Mouse (Mus musculus) liver, embryonic 16.5 days (tissue): ENCODE results near the gene Fgf18. TPM values are rescaled to one million over a fixed set of nuclear protein-coding genes. Genes with fewer than 3 reads are reported as not detected.

Experiments
- ATAC-seq: fragments of 200-750 bp; cut with Nextera tagmentation; 2 replicates; pipeline ENCODE4 v1.8.0; 2017; ENCODE audit warnings: low read depth, mild to moderate bottlenecking, moderate number of reproducible peaks, moderate library complexity
- H3K27ac ChIP-seq: fragments of 300-500 bp; sonication (generic); 2 replicates; pipeline ENCODE4 v1.5.1; 2014; ENCODE audit warnings: mild to moderate bottlenecking, low read length
- H3K27me3 ChIP-seq: fragments of 300-500 bp; sonication (generic); 2 replicates; pipeline ENCODE4 v1.6.1; 2014; ENCODE audit warnings: low read depth, low read length, mixed read lengths; ENCODE audit not compliant: control insufficient read depth, insufficient read depth
- H3K36me3 ChIP-seq: fragments of 300-500 bp; sonication (generic); 2 replicates; pipeline ENCODE4 v1.6.1; 2014; ENCODE audit warnings: mild to moderate bottlenecking; ENCODE audit not compliant: control insufficient read depth, insufficient read depth
- H3K4me1 ChIP-seq: fragments of 300-500 bp; sonication (generic); 2 replicates; pipeline ENCODE4 v1.6.1; 2014; ENCODE audit warnings: low read depth, low read length, mixed read lengths; ENCODE audit not compliant: control insufficient read depth
- H3K4me2 ChIP-seq: fragments of 300-500 bp; sonication (generic); 2 replicates; pipeline ENCODE4 v1.6.1; 2014; ENCODE audit warnings: low read depth, low read length, mixed read lengths
- H3K4me3 ChIP-seq: fragments of 300-500 bp; sonication (generic); 2 replicates; pipeline ENCODE4 v1.5.1; 2014; ENCODE audit warnings: low read depth, mild to moderate bottlenecking, low read length
- H3K9ac ChIP-seq: fragments of 300-500 bp; sonication (generic); 2 replicates; pipeline ENCODE4 v1.6.1; 2014; ENCODE audit warnings: low read depth, low read length
- H3K9me3 ChIP-seq: fragments of 300-500 bp; sonication (generic); replicated peaks from 2 replicates; pipeline ENCODE4 v1.6.1; 2016; ENCODE audit warnings: low read length; ENCODE audit not compliant: control insufficient read depth
- WGBS: fragments of 180-500 bp; shearing (Covaris S2); extraction: QIAGEN DNeasy Blood & Tissue Kit; methylation state at CpG from one replicate; pipeline ENCODE4 v1.1.7; 2014; ENCODE audit not compliant: insufficient replicate concordance; 5-methylcytosine and 5-hydroxymethylcytosine counted together
- polyA plus RNA-seq: library from polyadenylated mRNA; unstranded; fragments of >200 nt; fragmentation: Nextera tagmentation; extraction: Ambion mirVana; gene quantifications from 2 replicates; pipeline ENCODE4 v1.2.1, GENCODE M21; 2015

The Fgf18 gene
- polyA plus RNA-seq, 1 experiment from 2014 or later = 0.15 TPM

DNA sequence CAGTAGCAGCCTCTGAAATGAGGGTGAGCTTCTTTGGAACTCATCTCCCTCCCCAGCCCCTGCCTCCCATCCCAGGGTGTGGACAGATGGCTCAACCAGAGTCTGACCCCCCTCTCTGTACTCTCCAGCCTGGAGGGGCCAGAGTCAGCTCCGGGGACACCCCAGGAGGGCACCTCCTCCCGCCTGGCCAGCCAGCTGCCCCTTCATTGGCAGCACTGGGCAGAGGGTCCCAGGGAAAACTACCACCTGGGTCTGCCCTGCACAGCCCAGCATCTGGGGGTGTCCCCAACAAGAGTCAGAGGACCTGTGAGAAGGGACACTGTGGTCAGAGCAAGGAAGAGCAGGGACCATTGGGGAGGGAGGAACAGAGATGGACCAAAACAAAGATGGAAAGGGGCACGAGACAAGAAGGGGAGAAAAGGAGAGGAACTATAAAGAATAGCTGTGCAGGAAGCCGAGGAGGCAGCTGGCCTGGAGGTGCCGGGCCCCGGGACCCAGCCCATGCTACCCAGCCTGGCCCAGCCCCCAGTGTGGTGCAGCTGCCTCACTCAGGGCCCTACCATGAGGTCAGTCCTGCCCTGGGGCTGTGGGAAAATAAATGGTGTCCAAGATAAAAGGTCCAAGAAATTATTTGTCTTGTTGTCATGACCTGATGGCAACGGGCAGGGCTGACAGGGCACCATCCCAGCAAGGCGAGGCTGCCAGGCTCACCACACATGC, 14.4 kb downstream of the Fgf18 start:
- no peak overlapping the region for H3K4me2 ChIP-seq
- H3K27me3 ChIP-seq = no peaks in the 10 kb centered on the region
- no peak overlapping the region for H3K27ac ChIP-seq
- ATAC-seq = no peak
- WGBS = 50% methylated on average over 8 of the region's 8 CpGs
- no peaks in the 10 kb centered on the region for H3K36me3 ChIP-seq
- H3K4me1 ChIP-seq = no peaks in the 10 kb centered on the region
- no peak overlapping the region for H3K4me3 ChIP-seq
- H3K9me3 ChIP-seq = no peaks in the 10 kb centered on the region
- H3K9ac ChIP-seq = no peak overlapping the region

DNA sequence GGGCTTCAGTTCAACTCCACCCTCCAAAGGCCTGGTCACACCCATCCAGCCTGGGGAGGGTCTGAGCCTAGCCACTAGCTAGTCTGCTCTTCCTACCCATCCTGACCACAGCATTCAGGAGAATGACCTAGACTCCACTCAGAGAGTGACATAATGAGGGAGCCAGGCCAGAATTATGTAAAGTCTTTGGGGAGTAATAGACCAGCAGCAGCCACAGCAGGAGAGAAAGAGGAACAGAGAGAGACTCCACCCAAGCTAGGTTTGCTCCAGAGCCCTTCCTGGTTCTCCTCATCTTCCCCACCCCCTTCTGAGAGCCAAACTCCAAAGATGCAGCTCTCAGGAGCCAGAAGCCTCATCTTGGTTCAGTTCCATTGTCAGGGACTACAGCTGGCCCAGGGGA, 20.1 kb downstream of the Fgf18 start:
- Histone ChIP-seq H3K4me2 (no peak overlapping the region), H3K36me3 (no peaks in the 10 kb centered on the region), H3K27ac (no peak overlapping the region), H3K4me1 (no peaks in the 10 kb centered on the region), H3K9me3 (no peaks in the 10 kb centered on the region), H3K4me3 (no peak overlapping the region), H3K9ac (no peak overlapping the region), H3K27me3 (peaks cover 25% of the 10 kb centered on the region)
- no peak for ATAC-seq

DNA sequence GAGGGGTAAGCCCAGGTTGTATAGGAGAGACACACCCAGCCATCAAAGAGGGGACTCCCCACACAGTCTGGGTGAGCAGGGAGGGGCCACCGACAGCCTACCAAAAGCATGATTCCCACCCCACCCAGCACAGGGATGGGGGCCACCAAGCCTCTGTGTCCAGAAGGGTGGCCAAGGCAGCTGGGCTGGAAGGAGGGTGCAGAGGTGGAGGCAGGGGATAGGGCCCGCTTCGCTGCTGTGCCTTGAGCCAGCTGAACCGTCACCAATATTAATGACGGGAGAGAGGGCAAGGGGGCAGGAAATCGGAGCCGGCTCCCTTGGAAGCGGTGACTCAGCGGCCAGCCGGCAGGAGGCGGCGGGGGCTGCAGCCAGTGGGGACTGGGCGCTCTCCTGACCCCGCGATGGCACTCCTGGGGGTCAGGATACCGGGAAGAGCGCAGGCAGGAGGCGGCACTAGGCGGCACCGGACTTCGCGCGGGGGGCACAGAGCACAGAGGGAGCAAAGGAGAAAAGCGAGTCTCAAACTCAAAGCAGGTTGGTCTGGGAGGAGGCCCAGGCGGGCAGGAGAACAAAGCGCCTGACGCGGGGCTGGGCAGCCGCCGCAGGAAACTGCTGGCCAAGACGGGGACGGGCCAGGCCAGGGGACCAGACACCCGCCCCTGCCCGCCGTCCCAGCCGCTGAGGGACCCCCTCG, 24.5 kb downstream of the Fgf18 start:
- no peaks in the 10 kb centered on the region for H3K4me1 ChIP-seq
- peak overlapping the region; percentile 26; the same call in 1 of the 2 replicates for H3K4me3 ChIP-seq
- no peaks in the 10 kb centered on the region for H3K36me3 ChIP-seq
- H3K9me3 ChIP-seq = no peaks in the 10 kb centered on the region
- no peak overlapping the region for H3K9ac ChIP-seq
- peaks cover 33% of the 10 kb centered on the region for H3K27me3 ChIP-seq
- ATAC-seq = peak; percentile 16; the same call in 1 of the 2 replicates
- H3K4me2 ChIP-seq = peak overlapping the region; percentile 36
- WGBS = 1% methylated on average over 35 of the region's 37 CpGs
- no peak overlapping the region for H3K27ac ChIP-seq

DNA sequence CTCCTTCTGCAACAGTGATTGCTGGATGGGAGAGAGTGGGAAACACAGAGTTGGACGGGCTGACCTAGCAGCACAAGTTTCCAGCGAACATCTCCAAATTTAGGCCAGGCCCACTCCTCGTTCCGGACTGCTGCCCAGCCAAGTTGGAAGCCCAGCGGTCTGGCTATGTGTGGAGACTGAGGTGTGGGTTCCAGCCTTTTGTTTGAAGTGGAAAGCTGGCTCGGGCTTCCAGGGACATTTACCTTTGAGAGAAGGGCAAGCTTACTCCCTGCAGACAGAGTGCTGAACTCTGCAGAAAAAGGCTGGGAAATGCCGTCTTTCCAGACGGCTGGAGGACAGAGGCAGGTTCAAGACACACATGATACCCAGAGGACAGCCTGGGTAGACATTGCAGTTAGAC, 27.6 kb downstream of the Fgf18 start:
- no peak overlapping the region for H3K9ac ChIP-seq

DNA sequence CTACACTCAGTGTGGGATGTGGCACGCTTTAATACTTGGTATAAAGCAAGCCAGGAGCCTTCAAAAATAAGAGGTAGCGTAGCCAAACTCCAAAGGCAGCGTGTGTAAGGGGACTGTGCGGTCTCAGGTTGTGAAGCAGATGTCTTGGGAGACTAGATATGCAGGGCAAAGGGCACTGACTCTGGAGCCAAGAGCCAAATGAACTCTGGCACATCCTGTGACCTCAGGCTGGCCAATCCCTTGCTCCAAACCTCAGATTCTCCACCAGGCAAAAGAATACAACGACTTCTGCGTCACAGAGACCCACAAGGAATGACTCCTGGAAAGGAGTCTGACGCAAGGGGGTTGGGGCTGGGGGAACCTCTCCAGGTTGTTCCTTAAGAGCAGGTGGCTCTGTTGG, 28.1 kb downstream of the Fgf18 start:
- H3K27me3 ChIP-seq = peaks cover 29% of the 10 kb centered on the region
- no peak overlapping the region for H3K9ac ChIP-seq
- no peak for ATAC-seq
- no peaks in the 10 kb centered on the region for H3K9me3 ChIP-seq
- H3K4me2 ChIP-seq = no peak overlapping the region
- no peak overlapping the region for H3K27ac ChIP-seq
- no peaks in the 10 kb centered on the region for H3K36me3 ChIP-seq
- 59% methylated on average over 7 of the region's 7 CpGs for WGBS
- H3K4me3 ChIP-seq = no peak overlapping the region
- no peaks in the 10 kb centered on the region for H3K4me1 ChIP-seq

More for the DNA sequence above, 27.6 kb downstream of the Fgf18 start:
- H3K27ac ChIP-seq = no peak overlapping the region
- no peaks in the 10 kb centered on the region for H3K9me3 ChIP-seq
- H3K4me1 ChIP-seq = no peaks in the 10 kb centered on the region
- peaks cover 32% of the 10 kb centered on the region for H3K27me3 ChIP-seq
- H3K36me3 ChIP-seq = no peaks in the 10 kb centered on the region
- no peak for ATAC-seq
- WGBS = 52% methylated on average over 8 of the region's 8 CpGs
- H3K4me2 ChIP-seq = no peak overlapping the region
- H3K4me3 ChIP-seq = no peak overlapping the region

DNA sequence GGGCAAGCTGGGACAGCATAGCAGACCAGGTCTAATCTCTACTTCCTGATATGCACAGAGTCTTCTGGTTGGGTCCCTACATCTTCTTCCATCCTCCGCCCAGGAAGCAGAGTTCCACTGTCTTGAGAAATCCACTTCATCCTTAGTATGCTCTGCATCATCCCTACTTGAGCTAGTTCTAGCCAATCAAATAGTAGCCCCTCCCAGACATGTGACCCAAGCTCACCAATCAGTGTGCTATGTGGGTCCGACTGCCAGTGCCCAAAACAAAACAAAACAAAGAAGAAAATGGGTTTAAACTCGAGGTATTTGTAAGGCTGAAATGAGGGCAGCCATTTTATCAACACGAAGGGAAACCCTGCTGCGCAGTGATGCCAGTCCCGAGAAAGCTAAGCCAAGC, 28.7 kb downstream of the Fgf18 start:
- WGBS = 51% methylated on average over 6 of the region's 6 CpGs
- Histone ChIP-seq H3K4me3 (no peak overlapping the region), H3K36me3 (no peaks in the 10 kb centered on the region), H3K9ac (no peak overlapping the region), H3K9me3 (no peaks in the 10 kb centered on the region), H3K27me3 (peaks cover 23% of the 10 kb centered on the region), H3K4me2 (no peak overlapping the region), H3K27ac (no peak overlapping the region), H3K4me1 (no peaks in the 10 kb centered on the region)
- no peak for ATAC-seq

DNA sequence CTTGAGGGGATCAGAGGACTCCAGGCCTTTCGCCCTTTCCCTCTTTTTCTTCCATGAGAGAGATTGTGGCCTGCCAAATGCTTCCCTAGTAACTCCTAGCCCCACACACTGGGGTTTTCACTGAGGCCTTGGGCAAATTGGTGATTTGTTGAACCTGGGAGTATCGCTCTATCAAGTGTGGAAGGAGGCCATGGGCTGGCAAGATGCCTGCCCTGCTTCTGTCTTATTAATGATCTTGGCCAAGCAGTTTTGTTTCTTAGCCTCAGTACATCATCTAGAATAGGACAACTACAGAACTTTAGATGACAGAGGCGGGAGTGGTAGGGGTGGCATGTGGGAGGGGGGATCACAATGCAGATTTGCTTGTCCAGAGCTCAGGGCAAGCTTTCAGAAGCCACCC, 31.4 kb downstream of the Fgf18 start:
- WGBS = 61% methylated on average over 3 of the region's 3 CpGs
- ATAC-seq = no peak
- Histone ChIP-seq H3K4me3 (no peak overlapping the region), H3K4me1 (no peaks in the 10 kb centered on the region), H3K9ac (no peak overlapping the region), H3K36me3 (no peaks in the 10 kb centered on the region), H3K4me2 (no peak overlapping the region), H3K27ac (no peak overlapping the region), H3K9me3 (no peaks in the 10 kb centered on the region), H3K27me3 (peaks cover 3% of the 10 kb centered on the region)

DNA sequence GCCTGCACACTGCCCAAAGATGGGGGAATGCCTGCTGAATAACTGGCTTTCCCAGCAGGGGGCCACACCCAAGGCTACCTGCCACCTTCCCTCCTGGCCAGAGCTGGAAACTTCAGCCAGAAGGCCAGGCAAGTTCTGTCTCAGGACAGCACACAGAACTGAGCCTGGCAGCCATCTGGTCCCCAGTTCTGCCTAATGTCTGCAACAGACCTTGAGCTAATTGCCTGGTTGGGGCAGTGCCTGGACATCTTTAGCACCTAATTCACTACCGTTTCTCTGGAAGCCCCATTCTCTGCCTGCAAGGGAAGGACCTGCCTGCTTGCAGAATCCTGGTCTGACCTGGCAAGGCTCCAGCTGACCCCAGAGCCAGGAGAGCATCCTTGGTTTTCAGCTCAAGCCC, 34.8 kb downstream of the Fgf18 start:
- no peak for ATAC-seq
- no peak overlapping the region for H3K4me2 ChIP-seq
- no peaks in the 10 kb centered on the region for H3K36me3 ChIP-seq
- 17% methylated on average over 1 of the region's 1 CpGs for WGBS
- no peak overlapping the region for H3K9ac ChIP-seq
- H3K9me3 ChIP-seq = no peaks in the 10 kb centered on the region
- no peaks in the 10 kb centered on the region for H3K27me3 ChIP-seq
- no peaks in the 10 kb centered on the region for H3K4me1 ChIP-seq
- H3K4me3 ChIP-seq = no peak overlapping the region
- H3K27ac ChIP-seq = no peak overlapping the region

DNA sequence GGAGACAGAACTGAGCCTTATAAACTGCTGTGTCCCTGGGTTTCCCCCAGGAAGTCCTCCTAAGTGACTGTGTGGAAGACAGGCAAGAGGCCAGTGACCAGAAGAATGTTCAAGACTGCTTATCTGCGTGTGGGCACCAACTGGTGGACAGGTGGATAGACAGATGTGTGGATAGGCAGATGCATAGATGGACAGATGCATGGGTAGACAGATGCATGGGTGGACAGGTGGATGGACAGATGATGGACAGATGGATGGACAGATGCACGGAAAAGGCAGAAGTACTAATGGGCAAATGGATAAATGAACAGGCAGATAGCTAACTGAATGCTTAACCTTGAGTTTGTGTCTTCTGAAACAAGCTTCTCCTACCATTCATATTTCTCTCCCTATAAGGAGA, 37.1 kb downstream of the Fgf18 start:
- Histone ChIP-seq H3K27me3 (no peaks in the 10 kb centered on the region), H3K9me3 (no peaks in the 10 kb centered on the region), H3K4me3 (no peak overlapping the region), H3K4me2 (no peak overlapping the region), H3K4me1 (no peaks in the 10 kb centered on the region), H3K9ac (no peak overlapping the region), H3K27ac (no peak overlapping the region), H3K36me3 (no peaks in the 10 kb centered on the region)
- 51% methylated on average over 2 of the region's 2 CpGs for WGBS
- ATAC-seq = no peak
